Mouse (Mus musculus) liver, embryonic 14.5 days (tissue): ENCODE results near the gene Ergic1.

ENCODE experiments used
- CTCF ChIP-seq: IDR thresholded peaks from 2 replicates; pipeline ENCODE4 v1.5.1; 2016; ENCODE audit warnings: antibody characterized with exemption, low read depth, control low read depth
- EP300 ChIP-seq: IDR thresholded peaks from 2 replicates; pipeline ENCODE4 v1.6.1; 2016; ENCODE audit warnings: antibody characterized with exemption, low read depth

- no peak for TF ChIP-seq CTCF
- no peak for TF ChIP-seq EP300
These were observed 17.5 kb downstream of the Ergic1 start for GRCm38 (mm10) chr17:26578771-26579170.
